Mouse (Mus musculus) left cerebral cortex, postnatal 36 days (tissue): Measurements from ENCODE around the gene Gamt. TPM values are rescaled to one million over a fixed set of nuclear protein-coding genes. Genes with fewer than 3 reads are reported as not detected.

Source experiments
- DNase-seq, 2 experiments: peaks; one replicate each; pipeline ENCODE4 v3.0.0; 2021 to 2022; ENCODE audit warnings: low spot score in 2 of 2, mixed read lengths in 1 of 2
- intact Hi-C: fragments of 180-260 bp; cut with DNase I; formaldehyde crosslinking; loops from one replicate; pipeline ENCODE4 v1.15.1; 2025
- total RNA-seq, 2 experiments: library from RNA; stranded (reverse); gene quantifications; 2 replicates each; pipeline ENCODE4 v1.2.3; 2021

Gamt gene
- total RNA-seq, 2 experiments from 2014 or later, result 22.5 to 43.9 TPM

- DNase-seq, result no peak
- intact Hi-C loops, result no loop called here
Observed at GRCm38 (mm10) chr10:80288657-80289056, 27.8 kb upstream of the Gamt start.

DNA sequence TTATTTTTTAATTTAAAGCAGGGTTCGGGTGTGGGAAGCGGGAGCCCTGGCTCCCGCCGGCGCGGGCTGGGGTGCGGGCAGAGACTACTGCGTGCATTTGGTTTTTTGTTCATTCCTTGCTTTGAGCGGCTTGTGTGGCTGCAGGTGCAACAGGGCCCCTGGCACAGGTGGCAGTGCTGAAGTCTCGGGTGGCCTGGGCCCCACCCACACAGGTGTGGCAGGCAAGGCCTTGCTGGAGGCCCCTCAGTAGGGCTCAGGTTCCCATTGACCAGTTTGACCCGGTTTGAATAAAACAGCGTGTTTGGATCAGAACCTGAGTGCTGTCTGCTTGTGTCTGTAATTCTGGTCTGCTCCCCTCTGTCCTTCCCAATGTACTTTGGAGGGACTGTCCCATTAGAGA lies 27.3 kb upstream of the Gamt start:
- intact Hi-C loops, result no loop called here
- DNase-seq, result no peak

- no peak for DNase-seq
- intact Hi-C loops, result no loop called here
Observed at GRCm38 (mm10) chr10:80285222-80286070, 24.6 kb upstream of the Gamt start.

DNA sequence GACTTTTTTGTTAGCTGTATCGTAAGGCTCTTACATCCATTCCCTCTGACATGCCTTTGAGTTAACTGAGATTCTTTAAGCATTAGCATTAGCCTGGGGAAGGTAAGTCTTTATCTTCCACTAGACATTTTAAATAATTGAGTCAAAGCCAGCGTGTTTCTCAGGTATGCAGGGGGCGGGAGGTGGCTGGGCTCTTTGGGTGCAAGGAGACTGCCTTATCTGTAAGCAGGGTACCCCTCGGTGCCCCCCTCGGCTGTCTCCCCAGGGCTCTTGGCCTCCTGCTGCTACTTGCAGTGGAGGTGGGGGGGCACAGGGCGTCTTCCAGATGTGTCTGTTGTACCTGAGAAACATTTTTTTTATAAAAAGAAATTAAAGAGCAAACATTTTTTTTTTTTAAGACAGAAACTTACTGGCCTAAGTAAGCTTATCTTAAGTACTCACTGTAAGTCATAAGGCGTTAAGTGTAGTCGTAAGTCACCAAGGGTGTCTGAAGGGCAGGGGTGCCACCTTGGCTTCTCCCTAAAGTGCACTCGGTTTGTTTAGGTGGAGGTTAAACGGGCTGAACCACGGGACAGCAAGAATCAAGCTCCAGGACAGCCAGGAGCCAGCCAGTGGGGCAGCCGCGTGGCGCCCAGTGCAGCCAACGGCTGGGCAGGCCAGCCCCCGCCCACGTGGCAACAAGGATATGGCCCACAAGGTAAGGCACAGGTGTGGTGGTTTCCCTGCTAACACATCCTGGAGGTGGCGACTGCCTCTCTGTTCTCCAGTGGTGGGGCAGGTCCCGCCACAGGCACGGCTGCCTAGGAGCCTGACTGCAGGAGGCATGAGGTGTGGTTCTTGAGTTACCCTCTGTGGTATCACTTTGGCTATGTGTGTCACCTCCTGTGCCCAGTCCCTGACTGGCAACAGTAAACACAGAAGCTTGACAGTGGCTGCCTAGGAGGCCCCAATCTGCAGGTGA lies 21.9 kb upstream of the Gamt start:
- DNase-seq, result no peak
- intact Hi-C loops, result no loop called here

- intact Hi-C loops, result no loop called here
- no peak for DNase-seq
Observed at GRCm38 (mm10) chr10:80281921-80282371, 21.1 kb upstream of the Gamt start.

- intact Hi-C loops, result no loop called here
Observed at GRCm38 (mm10) chr10:80281304-80281703, 20.5 kb upstream of the Gamt start.

GRCm38 (mm10) chr10:80279273-80279672 lies 18.5 kb upstream of the Gamt start:
- DNase-seq, result no peak
- intact Hi-C loops, result no loop called here

More at GRCm38 (mm10) chr10:80281304-80281703, 20.5 kb upstream of the Gamt start:
- no peak for DNase-seq

DNA sequence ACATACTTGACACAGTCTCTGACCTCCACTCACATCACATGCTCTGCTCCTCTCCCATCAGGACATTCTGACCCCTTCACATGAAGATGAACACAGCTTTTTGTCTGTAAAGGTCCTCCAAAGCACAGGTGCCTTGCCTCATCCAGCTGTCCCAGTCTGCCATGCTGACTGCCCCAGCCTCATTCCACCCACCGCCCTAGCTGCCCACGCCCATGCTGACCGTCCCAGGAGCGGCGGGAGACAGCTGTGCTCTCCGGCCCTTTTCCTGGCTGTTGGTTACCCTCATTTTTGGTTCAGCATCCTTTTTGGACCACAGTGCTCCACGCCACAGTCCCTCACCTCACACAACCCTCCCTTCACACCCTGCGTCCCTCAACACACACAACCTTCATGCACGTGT lies 17.6 kb upstream of the Gamt start:
- DNase-seq, result no peak
- intact Hi-C loops, result no loop called here

DNA sequence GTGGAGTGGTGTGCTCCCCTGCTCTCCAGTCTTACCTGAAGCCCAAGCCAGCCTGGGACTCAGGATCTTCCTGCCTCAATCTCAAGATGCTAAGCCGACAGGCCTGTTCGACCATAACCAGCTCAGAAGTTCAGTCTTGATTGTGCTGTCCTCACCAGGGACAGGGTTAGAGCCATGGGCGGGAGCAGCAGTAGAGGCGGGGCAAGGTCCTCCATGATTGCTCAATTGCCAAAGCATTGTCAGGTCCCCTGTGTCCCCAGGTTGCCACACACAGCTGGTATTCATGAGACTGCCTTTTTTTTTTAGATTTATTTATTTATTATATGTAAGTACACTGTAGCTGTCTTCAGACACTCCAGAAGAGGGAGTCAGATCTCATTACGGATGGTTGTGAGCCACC lies 15.4 kb upstream of the Gamt start:
- no peak for DNase-seq
- intact Hi-C loops, result no loop called here

DNA sequence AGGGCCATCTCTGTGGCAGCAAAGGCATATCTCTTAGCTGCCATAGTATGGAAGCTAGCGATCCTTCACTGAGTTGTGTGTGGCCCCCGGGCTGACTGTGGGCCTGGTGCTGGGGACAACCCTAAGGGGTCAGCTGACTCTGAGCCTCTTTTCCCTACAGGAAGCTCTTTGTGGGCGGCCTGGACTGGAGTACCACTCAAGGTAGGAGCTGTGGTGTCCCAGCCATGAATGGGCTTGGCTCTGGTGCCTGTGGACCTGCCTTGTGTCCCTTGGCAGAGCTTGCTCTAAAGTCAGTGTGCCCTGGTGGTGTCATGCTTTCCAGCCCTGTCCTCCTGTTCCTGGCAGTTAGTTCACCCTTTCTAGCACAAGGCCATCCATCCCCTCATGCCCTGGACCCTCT lies 13.0 kb upstream of the Gamt start:
- intact Hi-C loops, result no loop called here
- DNase-seq, result no peak

GRCm38 (mm10) chr10:80271870-80272585 lies 11.2 kb upstream of the Gamt start:
- intact Hi-C loops, result no loop called here

GRCm38 (mm10) chr10:80271186-80271843 lies 10.5 kb upstream of the Gamt start:
- DNase-seq, result no peak
- intact Hi-C loops, result no loop called here

More at GRCm38 (mm10) chr10:80271870-80272585, 11.2 kb upstream of the Gamt start:
- DNase-seq, result no peak

DNA sequence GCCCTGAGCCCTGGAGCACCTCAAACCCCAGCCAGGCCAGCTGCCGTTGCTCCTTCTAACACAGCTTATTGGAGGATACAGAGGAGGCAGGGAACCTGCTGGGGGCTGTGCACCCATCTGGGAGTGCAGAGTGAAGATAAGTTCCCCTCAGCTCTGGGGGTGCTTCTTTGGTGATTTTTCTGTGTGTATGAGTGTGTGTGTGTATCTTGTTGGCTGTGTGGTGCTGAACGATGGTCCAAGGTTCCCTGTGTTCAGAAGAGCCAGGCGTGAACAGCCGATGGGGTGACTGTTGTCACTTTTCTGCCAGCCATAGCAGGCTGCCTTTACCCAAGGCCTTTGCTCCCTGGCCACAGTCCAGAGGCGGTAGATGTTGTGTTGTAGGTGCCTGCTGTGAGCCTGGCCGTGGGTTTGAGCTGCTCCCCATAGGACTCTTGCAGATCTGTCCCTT lies 9.9 kb upstream of the Gamt start:
- DNase-seq, result no peak
- intact Hi-C loops, result no loop called here

DNA sequence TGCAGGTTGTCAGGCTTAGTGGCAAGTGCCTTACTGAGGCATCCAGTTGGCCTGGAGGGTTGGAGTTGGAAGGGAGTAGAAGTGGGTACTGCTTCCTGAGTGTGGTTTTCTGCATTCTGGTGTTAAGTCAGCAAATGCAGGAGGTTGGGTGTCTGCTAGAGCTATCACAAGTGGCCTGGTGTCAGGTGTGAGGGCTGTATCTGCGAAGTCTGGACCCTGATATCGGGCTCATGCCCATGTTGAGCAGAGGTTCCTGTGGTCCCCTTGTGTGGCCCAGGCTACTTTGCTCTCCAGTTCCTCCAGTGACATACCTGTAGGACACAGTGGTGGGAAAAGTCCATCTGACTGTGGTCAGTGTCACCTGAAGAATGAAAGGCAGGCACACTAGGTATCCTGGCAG lies 9.3 kb upstream of the Gamt start:
- no peak for DNase-seq
- intact Hi-C loops, result no loop called here

DNA sequence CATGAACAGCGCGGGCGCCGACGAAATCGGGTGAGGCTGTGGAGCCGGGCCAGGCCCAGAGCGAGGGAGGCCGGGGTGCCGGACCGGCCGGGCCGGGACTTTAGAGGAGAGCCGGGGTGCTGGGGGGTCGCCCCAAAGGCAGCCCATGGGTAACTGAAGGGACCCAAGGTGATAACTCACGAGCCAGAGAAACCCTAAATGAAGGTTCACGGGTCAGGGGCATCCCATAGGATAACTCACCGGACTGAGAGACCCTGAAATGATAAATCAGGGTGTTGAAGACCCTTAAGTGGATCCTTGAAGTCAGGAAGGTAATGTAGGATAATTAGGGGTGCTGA lies 4.3 kb upstream of the Gamt start:
- no peak for DNase-seq

DNA sequence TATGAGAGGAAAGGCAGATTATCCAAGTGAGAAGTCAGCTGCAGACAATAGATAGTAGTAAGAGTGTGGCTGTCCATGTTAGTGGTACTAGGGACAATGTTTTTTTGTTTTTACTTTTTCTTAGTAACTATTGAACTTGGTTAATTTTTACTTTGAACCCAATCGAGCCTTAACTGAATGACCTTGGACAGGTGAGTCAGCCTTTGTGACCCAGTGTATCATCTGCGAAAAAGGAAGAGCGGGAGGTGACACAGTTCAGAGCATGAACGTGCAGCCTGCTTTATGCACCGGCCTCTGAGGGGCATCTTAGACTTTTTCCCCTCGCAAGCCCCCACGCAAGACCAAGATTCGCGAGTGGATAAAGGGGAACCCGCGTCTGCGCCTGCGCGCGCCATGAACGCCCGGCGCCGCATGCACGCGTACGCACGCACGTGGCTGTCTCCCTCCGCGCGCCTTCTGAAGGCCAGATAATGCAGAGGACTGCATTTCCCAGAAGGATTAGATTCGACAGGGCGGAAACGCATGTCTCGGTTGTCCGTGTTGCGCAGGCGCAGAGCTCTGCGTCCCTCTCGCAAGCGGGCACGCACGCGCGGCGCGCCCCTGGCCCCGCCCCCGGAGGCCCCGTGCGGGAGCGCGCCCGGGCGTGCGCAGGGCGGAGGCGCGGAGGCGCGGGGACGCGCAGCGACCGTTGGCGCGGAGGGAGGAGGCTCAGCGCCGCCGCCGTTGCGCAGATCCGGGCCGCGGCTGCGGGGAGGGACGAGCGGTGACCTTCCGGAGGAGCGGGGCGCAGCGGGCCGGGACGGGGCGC lies 3.7 kb upstream of the Gamt start:
- intact Hi-C loops, result no loop called here

More for the DNA sequence above, 4.3 kb upstream of the Gamt start:
- intact Hi-C loops, result no loop called here

DNA sequence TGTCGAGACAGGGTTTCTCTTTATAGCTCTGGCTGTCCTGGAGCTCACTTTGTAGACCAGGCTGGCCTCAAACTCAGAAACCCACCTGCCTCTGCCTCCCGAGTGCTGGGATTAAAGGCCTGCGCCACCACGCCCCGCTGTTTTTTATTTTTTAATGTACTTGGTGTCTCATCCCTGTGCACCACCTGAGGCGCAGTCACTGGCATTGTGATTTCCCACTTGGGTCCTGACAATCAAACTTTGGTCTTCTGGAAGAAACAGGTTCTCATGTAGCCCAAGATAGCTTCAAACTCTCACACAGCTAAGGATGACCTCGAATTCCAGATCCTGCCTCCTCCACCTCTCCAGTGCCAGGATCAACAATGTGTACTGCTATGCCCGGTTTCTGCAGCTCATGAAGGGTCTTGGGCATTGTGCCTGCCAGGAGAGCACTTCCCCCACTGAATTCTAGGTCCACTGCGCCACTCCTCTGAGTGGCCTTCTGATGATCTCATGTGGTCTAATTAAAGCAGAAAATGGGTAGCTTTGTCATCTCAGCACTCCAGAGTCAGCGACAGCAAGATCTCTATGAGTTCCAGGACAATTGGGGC lies 2.1 kb upstream of the Gamt start:
- no peak for DNase-seq
- intact Hi-C loops, result no loop called here

More for the DNA sequence above, 3.7 kb upstream of the Gamt start:
- DNase-seq, result peak; percentile 99

DNA sequence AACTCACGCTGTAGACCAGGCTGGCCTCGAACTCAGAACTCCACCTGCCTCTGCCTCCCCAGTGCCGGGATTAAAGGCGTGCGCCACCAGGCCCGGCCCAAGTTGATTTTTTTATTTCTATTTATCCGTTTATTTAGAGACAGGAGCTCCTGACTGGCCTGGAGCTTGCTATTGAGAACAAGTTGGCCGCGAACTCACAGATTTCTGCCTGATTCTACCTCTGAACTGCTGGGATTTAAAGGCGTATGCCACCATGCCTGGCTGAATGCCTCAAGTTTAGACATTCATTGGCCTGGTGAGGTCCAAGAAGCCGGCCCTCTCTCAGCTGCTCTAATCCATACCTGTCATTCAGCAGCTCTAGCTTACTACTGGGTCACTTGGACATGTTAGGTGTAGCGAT lies 1.4 kb upstream of the Gamt start:
- intact Hi-C loops, result no loop called here

More for the DNA sequence above, 1.4 kb upstream of the Gamt start:
- DNase-seq, result no peak
